Mouse (Mus musculus): Measurements from ENCODE around the gene Midn. TPM values are rescaled to one million over a fixed set of nuclear protein-coding genes. Genes with fewer than 3 reads are reported as not detected.
A peak's percentile ranks its signal among the peaks of the same experiment; 100 is the strongest.

Gene Midn
- total RNA-seq, 2 experiments from 2014 or later = 34.3 to 39.8 TPM

- H3K4me3 ChIP-seq = peak overlapping the region; percentile 87
- peak overlapping the region; percentile 98 for H3K27ac ChIP-seq
- no peak for TF ChIP-seq CTCF (IDR thresholded peaks at IDR 0.05)
- no peak for DNase-seq
- intact Hi-C loops (cut with DNase I) = no loop called here
Observed at GRCm38 (mm10) chr10:80171760-80172526, 23.9 kb downstream of the Midn start.

GRCm38 (mm10) chr10:80172527-80173292 lies 24.6 kb downstream of the Midn start, which contains the start of gene 1600002K03Rik:
TSS of gene 1600002K03Rik (plus strand) at chr10:80172944.
- intact Hi-C loops (cut with DNase I) = no loop called here
- DNase-seq = peak; percentile 91
- TF ChIP-seq CTCF (IDR thresholded peaks at IDR 0.05) = no peak
- peak within 1 kb of the TSS; percentile 87 for H3K4me3 ChIP-seq
- H3K27ac ChIP-seq = peak within 1 kb of the TSS; percentile 98

GRCm38 (mm10) chr10:80173358-80173757 lies 25.3 kb downstream of the Midn start:
- DNase-seq = no peak
- H3K27ac ChIP-seq = peak overlapping the region; percentile 98
- no peak for TF ChIP-seq CTCF (IDR thresholded peaks at IDR 0.05)
- intact Hi-C loops (cut with DNase I) = no loop called here
- H3K4me3 ChIP-seq = peak overlapping the region; percentile 87

GRCm38 (mm10) chr10:80173955-80174640 lies 26.0 kb downstream of the Midn start:
- no peak overlapping the region for H3K4me3 ChIP-seq
- intact Hi-C loops (cut with DNase I) = no loop called here
- no peak for TF ChIP-seq CTCF (IDR thresholded peaks at IDR 0.05)

GRCm38 (mm10) chr10:80174705-80175104 lies 26.6 kb downstream of the Midn start:
- Histone ChIP-seq H3K4me3 (no peak overlapping the region), H3K27ac (no peak overlapping the region)
- intact Hi-C loops (cut with DNase I) = loop anchor here (1.0 kb wide), 2 partner anchors 25 to 71 kb away; no protein-coding TSS in a partner anchor
- peak; percentile 51 for TF ChIP-seq CTCF (IDR thresholded peaks at IDR 0.05)
- DNase-seq = no peak

More at GRCm38 (mm10) chr10:80173955-80174640, 26.0 kb downstream of the Midn start:
- H3K27ac ChIP-seq = no peak overlapping the region
- DNase-seq = no peak

GRCm38 (mm10) chr10:80175536-80176269 lies 27.6 kb downstream of the Midn start:
- peak; percentile 91 for TF ChIP-seq CTCF (IDR thresholded peaks at IDR 0.05)
- no peak for DNase-seq

GRCm38 (mm10) chr10:80176270-80176834 lies 28.3 kb downstream of the Midn start:
- intact Hi-C loops (cut with DNase I) = no loop called here
- no peak for DNase-seq
- no peak for TF ChIP-seq CTCF (IDR thresholded peaks at IDR 0.05)
- Histone ChIP-seq H3K27ac (no peak overlapping the region), H3K4me3 (no peak overlapping the region)

More at GRCm38 (mm10) chr10:80175536-80176269, 27.6 kb downstream of the Midn start:
- intact Hi-C loops (cut with DNase I) = loop anchor here (1.0 kb wide), 2 partner anchors 24 to 70 kb away; no protein-coding TSS in a partner anchor
- Histone ChIP-seq H3K27ac (no peak overlapping the region), H3K4me3 (no peak overlapping the region)

GRCm38 (mm10) chr10:80177441-80178279 lies 29.6 kb downstream of the Midn start:
- intact Hi-C loops (cut with DNase I) = no loop called here
- no peak overlapping the region for H3K27ac ChIP-seq

GRCm38 (mm10) chr10:80179068-80180051 lies 31.3 kb downstream of the Midn start, which contains the start of gene Efna2:
TSS of gene Efna2 (plus strand) at chr10:80179482.
- TF ChIP-seq CTCF (IDR thresholded peaks at IDR 0.05) = no peak
- intact Hi-C loops (cut with DNase I) = no loop called here

More at GRCm38 (mm10) chr10:80177441-80178279, 29.6 kb downstream of the Midn start:
- DNase-seq = no peak
- TF ChIP-seq CTCF (IDR thresholded peaks at IDR 0.05) = no peak
- H3K4me3 ChIP-seq = no peak overlapping the region

More at GRCm38 (mm10) chr10:80179068-80180051, 31.3 kb downstream of the Midn start, which contains the start of gene Efna2:
- H3K4me3 ChIP-seq = peak within 1 kb of the TSS; percentile 81
- DNase-seq = peak; percentile 77
- peak within 1 kb of the TSS; percentile 69 for H3K27ac ChIP-seq

All from gastrocnemius, adult 2 months (tissue).